ENCODE assay signal across 8 mouse cellular contexts in the genomic region with DNA sequence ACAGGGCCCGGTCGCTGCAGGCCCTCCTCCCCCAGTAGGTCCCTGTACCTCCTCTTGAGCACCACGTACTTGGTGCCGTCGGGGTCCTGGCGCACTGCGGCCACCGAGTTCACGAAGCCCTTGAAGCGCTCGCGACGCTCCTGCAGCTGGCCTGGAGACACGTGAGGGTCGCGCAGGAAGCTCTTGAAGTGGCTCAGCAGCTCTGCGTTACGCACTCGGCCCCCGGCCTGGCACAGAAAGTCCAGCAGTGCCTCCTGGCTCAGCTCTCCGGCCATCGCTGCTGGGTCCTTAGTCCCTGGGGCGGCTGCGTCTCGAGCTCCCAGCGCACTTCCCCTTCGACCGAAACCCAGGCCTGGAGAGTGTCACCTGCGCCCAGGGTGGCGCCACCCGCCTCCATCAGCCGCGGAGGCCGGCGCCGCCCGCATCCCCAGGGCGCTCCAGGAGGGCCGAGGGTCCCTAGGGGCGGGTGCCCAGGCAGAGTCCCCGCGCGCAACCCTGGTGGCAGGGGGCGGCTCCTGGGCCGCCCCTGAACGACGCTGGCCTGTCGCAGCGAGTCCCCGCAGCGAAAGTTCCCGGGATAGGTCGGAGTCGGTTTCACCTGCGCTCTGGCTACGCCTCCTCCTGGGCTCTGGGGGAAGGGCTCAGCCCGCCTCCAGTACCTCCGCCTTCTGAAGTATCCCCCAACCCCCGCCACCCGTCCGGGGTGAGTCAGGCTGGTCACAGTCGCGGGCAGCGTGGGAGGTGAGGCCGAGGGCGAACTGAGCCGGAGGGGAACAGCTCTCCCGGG. TPM values are rescaled to one million over a fixed set of nuclear protein-coding genes. Genes with fewer than 3 reads are reported as not detected.
DNase-seq lines count a peak whose midpoint lies in the region; ATAC-seq lines count a peak whose summit lies in the region.

Gene Sowahb (minus strand): TSS at position 439 of the 787 bp plus-strand sequence.

- peaks cover 67% of the 10 kb centered on the region for H3K27me3 ChIP-seq in embryonic facial prominence, embryonic 12.5 days
- H3K27me3 ChIP-seq in hindbrain, embryonic 15.5 days, result peaks cover 74% of the 10 kb centered on the region
- H3K27me3 ChIP-seq in limb, embryonic 11.5 days (ENCODE audit: control insufficient read depth, insufficient read depth, low read length), result peaks cover 43% of the 10 kb centered on the region
- peaks cover 100% of the 10 kb centered on the region for H3K27me3 ChIP-seq in midbrain, embryonic 10.5 days (ENCODE audit: low read depth, poor library complexity, severe bottlenecking)
- H3K27me3 ChIP-seq in stomach, embryonic 15.5 days (replicated peaks), result peaks cover 39% of the 10 kb centered on the region

- H3K9me3 ChIP-seq in embryonic facial prominence, embryonic 12.5 days, result no peaks in the 10 kb centered on the region
- no peaks in the 10 kb centered on the region for H3K9me3 ChIP-seq in hindbrain, embryonic 15.5 days
- no peaks in the 10 kb centered on the region for H3K9me3 ChIP-seq in limb, embryonic 11.5 days (ENCODE audit: control insufficient read depth, low read length)
- no peaks in the 10 kb centered on the region for H3K9me3 ChIP-seq in midbrain, embryonic 10.5 days (replicated peaks)
- no peaks in the 10 kb centered on the region for H3K9me3 ChIP-seq in stomach, embryonic 15.5 days

- WGBS in embryonic facial prominence, embryonic 12.5 days, result under 1% methylated on average over 68 of the region's 68 CpGs
- under 1% methylated on average over 68 of the region's 68 CpGs for WGBS in hindbrain, embryonic 15.5 days
- under 1% methylated on average over 68 of the region's 68 CpGs for WGBS in limb, embryonic 11.5 days
- under 1% methylated on average over 68 of the region's 68 CpGs for WGBS in midbrain, embryonic 10.5 days
- WGBS in stomach, embryonic 15.5 days, result under 1% methylated on average over 66 of the region's 68 CpGs

- H3K4me3 ChIP-seq in embryonic facial prominence, embryonic 12.5 days, result peak within 1 kb of the TSS; percentile 54
- H3K4me3 ChIP-seq in hindbrain, embryonic 15.5 days, result peak within 1 kb of the TSS; percentile 48
- peak within 1 kb of the TSS; percentile 49 for H3K4me3 ChIP-seq in limb, embryonic 11.5 days (ENCODE audit: low read depth, low read length)
- H3K4me3 ChIP-seq in midbrain, embryonic 10.5 days, result peak within 1 kb of the TSS; percentile 58
- H3K4me3 ChIP-seq in stomach, embryonic 15.5 days (replicated peaks), result peak within 1 kb of the TSS; percentile 56

- H3K4me2 ChIP-seq in embryonic facial prominence, embryonic 12.5 days (replicated peaks), result peak within 1 kb of the TSS; percentile 97
- H3K4me2 ChIP-seq in hindbrain, embryonic 15.5 days, result peak within 1 kb of the TSS; percentile 92
- H3K4me2 ChIP-seq in limb, embryonic 11.5 days (ENCODE audit: low read depth, severe bottlenecking), result peak within 1 kb of the TSS; percentile 99
- peak within 1 kb of the TSS; percentile 95 for H3K4me2 ChIP-seq in stomach, embryonic 15.5 days

- H3K9ac ChIP-seq in embryonic facial prominence, embryonic 12.5 days, result peak within 1 kb of the TSS; percentile 51
- peak within 1 kb of the TSS; percentile 31 for H3K9ac ChIP-seq in hindbrain, embryonic 15.5 days
- peak within 1 kb of the TSS; percentile 43 for H3K9ac ChIP-seq in limb, embryonic 11.5 days (ENCODE audit: low read length)
- peak within 1 kb of the TSS; percentile 26 for H3K9ac ChIP-seq in stomach, embryonic 15.5 days

- peaks cover 17% of the 10 kb centered on the region for H3K4me1 ChIP-seq in embryonic facial prominence, embryonic 12.5 days
- H3K4me1 ChIP-seq in hindbrain, embryonic 15.5 days (replicated peaks), result peaks cover 22% of the 10 kb centered on the region
- H3K4me1 ChIP-seq in limb, embryonic 11.5 days (ENCODE audit: control insufficient read depth, insufficient read depth, low read length), result peaks cover 16% of the 10 kb centered on the region
- H3K4me1 ChIP-seq in midbrain, embryonic 10.5 days, result peaks cover 25% of the 10 kb centered on the region
- peaks cover 26% of the 10 kb centered on the region for H3K4me1 ChIP-seq in stomach, embryonic 15.5 days

- H3K36me3 ChIP-seq in embryonic facial prominence, embryonic 12.5 days, result no peaks in the 10 kb centered on the region
- no peaks in the 10 kb centered on the region for H3K36me3 ChIP-seq in hindbrain, embryonic 15.5 days
- H3K36me3 ChIP-seq in limb, embryonic 11.5 days (ENCODE audit: control insufficient read depth, insufficient read depth, low read length), result no peaks in the 10 kb centered on the region
- H3K36me3 ChIP-seq in midbrain, embryonic 10.5 days, result no peaks in the 10 kb centered on the region
- H3K36me3 ChIP-seq in stomach, embryonic 15.5 days, result no peaks in the 10 kb centered on the region

- ATAC-seq in embryonic facial prominence, embryonic 12.5 days (ENCODE audit: insufficient number of reproducible peaks, insufficient read depth, low FRiP score, low TSS enrichment), result peak; percentile 44
- ATAC-seq in hindbrain, embryonic 15.5 days (ENCODE audit: low FRiP score, low read depth), result peak; percentile 71
- ATAC-seq in limb, embryonic 11.5 days (ENCODE audit: insufficient number of reproducible peaks, low FRiP score, low TSS enrichment, low read depth), result peak; percentile 77; the same call in 1 of the 2 replicates
- peak; percentile 93 for ATAC-seq in stomach, embryonic 15.5 days (ENCODE audit: insufficient read depth, low FRiP score, low read depth)

- DNase-seq in B cell, adult 2 months, result peak; percentile 48 to 50
- peak; percentile 90 for DNase-seq in ZHBTc4 (ENCODE audit: low read depth, low spot score)
- DNase-seq in limb, embryonic 11.5 days (ENCODE audit: low spot score), result peak; percentile 73
- DNase-seq in midbrain, embryonic 10.5 days (ENCODE audit: low spot score), result peak; percentile 45
- no peak for DNase-seq in layer of hippocampus, adult 11-12 months (ENCODE audit: low spot score)

- no peak within 1 kb of the TSS for H3K27ac ChIP-seq in embryonic facial prominence, embryonic 12.5 days
- H3K27ac ChIP-seq in hindbrain, embryonic 15.5 days (replicated peaks), result no peak within 1 kb of the TSS
- no peak within 1 kb of the TSS for H3K27ac ChIP-seq in limb, embryonic 11.5 days (replicated peaks; ENCODE audit: low read depth, low read length)
- no peak within 1 kb of the TSS; the same call in 1 of the 2 replicates for H3K27ac ChIP-seq in midbrain, embryonic 10.5 days (replicated peaks)
- H3K27ac ChIP-seq in stomach, embryonic 15.5 days, result 0 out of 2 replicates have a peak within 1 kb of the TSS, but pooled peaks have one; percentile 24

RNA-seq across cellular contexts. Expression of gene Sowahb, which starts in this region (rescaled TPM):
- polyA plus RNA-seq in embryonic facial prominence, embryonic 12.5 days (2016; fragmentation: Nextera tagmentation; extraction: Ambion mirVana), result 0.47 and 0.59 TPM in 2 replicates
- 0.07 TPM in 1 of 2 replicates, not detected in the other for polyA plus RNA-seq in hindbrain, embryonic 15.5 days (2015; fragmentation: Nextera tagmentation; extraction: Ambion mirVana)
- polyA plus RNA-seq in limb, embryonic 11.5 days (2014; fragmentation: Nextera tagmentation; extraction: Ambion mirVana), result 0.28 and 0.72 TPM in 2 replicates
- polyA plus RNA-seq in midbrain, embryonic 10.5 days (2016; fragmentation: Nextera tagmentation; extraction: Ambion mirVana), result 0.12 and 0.26 TPM in 2 replicates
- 1.8 and 3.0 TPM in 2 replicates for polyA plus RNA-seq in stomach, embryonic 15.5 days (2015; fragmentation: Nextera tagmentation; extraction: Ambion mirVana)

Comparison
In these comparisons a context has a peak if more than half of its experiments do, and no peak if none do; other contexts are left out.
1. Peak in ATAC-seq, H3K4me3 ChIP-seq, H3K9ac ChIP-seq and H3K4me2 ChIP-seq in embryonic facial prominence, embryonic 12.5 days; RNA of the gene not detected or under 1 TPM.
2. Peak in ATAC-seq, H3K4me3 ChIP-seq, H3K9ac ChIP-seq and H3K4me2 ChIP-seq in hindbrain, embryonic 15.5 days; RNA of the gene not detected or under 1 TPM.
3. Peak in DNase-seq, ATAC-seq, H3K4me3 ChIP-seq, H3K9ac ChIP-seq and H3K4me2 ChIP-seq in limb, embryonic 11.5 days; RNA of the gene not detected or under 1 TPM.
4. Peak in DNase-seq and H3K4me3 ChIP-seq in midbrain, embryonic 10.5 days; RNA of the gene not detected or under 1 TPM.